Mouse (Mus musculus) activated CD4-positive, CD25-positive, alpha-beta regulatory T cell, adult 9 weeks (primary cell): ENCODE measurements around the gene Rassf9. TPM values are rescaled to one million over a fixed set of nuclear protein-coding genes. Genes with fewer than 3 reads are reported as not detected.

Experiments
- polyA plus RNA-seq: library from polyadenylated mRNA; unstranded; fragments of 100-300 nt; shearing (Covaris generic); gene quantifications from one replicate; pipeline ENCODE4 v1.2.1, GENCODE M21; 2017

The Rassf9 gene
- polyA plus RNA-seq: not detected

DNA sequence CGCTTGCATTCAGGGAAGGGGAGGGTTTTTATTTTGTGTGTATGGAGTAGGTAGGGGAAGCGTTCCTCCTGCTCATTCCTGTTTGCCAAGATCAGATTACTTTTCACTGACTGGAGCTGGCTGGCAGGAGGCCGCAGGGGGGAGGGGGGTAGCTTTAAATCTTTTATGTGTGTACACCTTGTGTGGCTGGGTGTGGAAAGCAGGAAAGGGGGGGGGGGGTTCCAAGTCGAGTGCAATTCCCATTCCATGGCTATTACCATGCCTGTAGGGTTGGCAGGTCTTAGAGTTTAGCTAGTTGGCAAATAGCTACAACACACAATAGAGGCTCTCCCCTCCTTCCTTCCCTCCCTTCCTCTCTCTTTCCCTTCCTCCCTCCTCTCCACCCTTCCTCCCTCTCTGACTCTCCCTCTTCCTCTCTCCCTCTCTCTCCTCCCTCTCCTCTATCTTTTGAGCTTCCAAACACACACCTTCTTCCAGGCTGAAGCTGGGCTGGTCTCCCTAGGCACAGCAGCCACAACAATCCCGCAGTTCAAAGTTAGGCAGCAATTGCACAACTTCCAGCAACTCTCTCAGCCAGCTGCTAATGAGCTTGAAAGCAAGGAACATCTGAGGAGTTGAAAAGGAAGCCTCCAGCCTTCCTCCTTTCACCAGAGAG is at the start of gene Rassf9:
Gene Rassf9 (plus strand): TSS at position 416 of the 655 bp plus-strand sequence.

DNA sequence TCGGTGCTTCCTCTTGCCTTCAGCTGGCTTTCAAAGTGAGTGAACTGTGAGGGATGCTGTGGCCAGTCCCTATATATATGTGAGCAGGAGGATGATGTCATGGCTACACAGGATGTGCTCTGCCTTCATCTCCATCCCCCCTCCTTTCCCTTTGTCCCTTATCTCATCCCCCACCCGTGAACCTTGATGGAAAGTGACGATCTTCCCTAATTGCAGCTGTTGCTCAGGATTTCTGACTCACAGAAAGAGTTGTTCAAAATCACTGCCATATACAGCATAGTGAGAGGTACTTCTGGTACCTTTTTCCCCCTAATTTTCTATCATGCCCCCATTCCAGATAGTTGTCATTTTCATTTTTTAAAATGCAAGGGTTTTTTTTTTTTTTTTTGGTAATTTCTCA is 21.6 kb upstream of the Rassf9 start, which contains the start of gene Nts:
Gene Nts (minus strand): TSS at position 101 of the 400 bp plus-strand sequence.

Other genes with a start within 250 kb of the Rassf9 start
- gene Nts, start 21.7 kb upstream of the Rassf9 start, polyA plus RNA-seq: not detected